Mouse (Mus musculus) megakaryocyte-erythroid progenitor cell, adult 5-6 weeks (primary cell): ENCODE measurements around the gene Pm20d2. TPM values are rescaled to one million over a fixed set of nuclear protein-coding genes. Genes with fewer than 3 reads are reported as not detected.
A peak's percentile ranks its signal among the peaks of the same experiment; 100 is the strongest.

Source experiments
- ATAC-seq: replicated peaks from 2 replicates; pipeline ENCODE4 v1.8.0; 2016; ENCODE audit warnings: mild to moderate bottlenecking, inconsistent platforms; ENCODE audit not compliant: severe bottlenecking, poor library complexity, low FRiP score, low TSS enrichment
- total RNA-seq, 2 experiments: library from RNA; stranded (forward) in 1 of 2; stranded (reverse) in 1 of 2; fragments of 200-1000, 215-1000 nt in 1 of 2; fragments of >200 nt in 1 of 2; fragmentation: Nextera tagmentation in 1 of 2; gene quantifications; 2 replicates each; pipeline ENCODE4 v1.2.3; 2014 to 2017

Pm20d2 gene
- total RNA-seq (2014; fragmentation: Nextera tagmentation) = 1.2 and 4.1 TPM in 2 replicates
- total RNA-seq (2017) = 0.42 and 1.5 TPM in 2 replicates

GRCm38 (mm10) chr4:33189735-33190036 lies at the start of gene Pm20d2:
TSS of gene Pm20d2 (minus strand) at chr4:33189737.
- ATAC-seq = no peak

- no peak for ATAC-seq
Measured at GRCm38 (mm10) chr4:33230881-33231280, 41.3 kb upstream of the Pm20d2 start.

GRCm38 (mm10) chr4:33229639-33230038 lies 40.1 kb upstream of the Pm20d2 start:
- no peak for ATAC-seq

DNA sequence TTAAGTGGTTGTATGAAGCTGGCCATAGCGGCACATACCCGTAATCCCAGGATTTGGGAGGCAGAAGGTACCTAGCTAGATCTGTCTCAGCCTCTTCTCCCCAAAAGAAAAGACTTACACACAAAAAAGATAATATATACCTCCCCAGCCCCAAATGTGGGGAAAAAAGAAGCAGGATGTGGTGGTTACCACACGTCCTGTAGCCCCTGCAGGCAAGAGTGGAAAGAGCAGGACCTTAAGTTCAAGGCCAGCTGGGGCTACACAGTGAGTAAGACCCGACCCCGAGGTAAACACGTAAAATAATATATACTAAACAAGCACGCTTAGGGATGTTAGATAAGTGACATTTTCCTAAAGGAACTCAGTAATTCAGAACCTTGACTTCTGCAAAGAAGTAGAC lies 37.6 kb upstream of the Pm20d2 start:
- ATAC-seq = no peak

- ATAC-seq = peak; percentile 50; the same call in 1 of the 2 replicates
Measured at GRCm38 (mm10) chr4:33224003-33224675, 34.6 kb upstream of the Pm20d2 start.

DNA sequence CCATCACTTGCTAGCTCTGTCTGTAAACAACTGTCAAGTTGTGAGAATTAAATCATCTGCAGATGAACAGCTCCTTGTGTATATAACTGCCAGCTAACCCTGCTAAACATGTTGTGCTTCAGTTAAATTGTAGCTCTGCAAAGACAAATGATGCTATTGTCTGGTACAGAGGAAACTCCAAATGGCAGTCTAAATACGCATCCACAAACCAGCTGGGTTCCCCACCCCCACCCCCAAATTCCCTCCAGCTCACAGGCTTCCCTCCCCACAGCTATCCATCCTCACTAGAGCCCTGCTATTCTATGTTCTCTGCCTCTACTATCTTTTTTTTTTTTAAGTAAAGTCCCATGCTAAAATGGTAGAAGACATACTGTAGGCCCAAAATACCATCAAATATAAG lies 32.3 kb upstream of the Pm20d2 start:
- ATAC-seq = no peak

DNA sequence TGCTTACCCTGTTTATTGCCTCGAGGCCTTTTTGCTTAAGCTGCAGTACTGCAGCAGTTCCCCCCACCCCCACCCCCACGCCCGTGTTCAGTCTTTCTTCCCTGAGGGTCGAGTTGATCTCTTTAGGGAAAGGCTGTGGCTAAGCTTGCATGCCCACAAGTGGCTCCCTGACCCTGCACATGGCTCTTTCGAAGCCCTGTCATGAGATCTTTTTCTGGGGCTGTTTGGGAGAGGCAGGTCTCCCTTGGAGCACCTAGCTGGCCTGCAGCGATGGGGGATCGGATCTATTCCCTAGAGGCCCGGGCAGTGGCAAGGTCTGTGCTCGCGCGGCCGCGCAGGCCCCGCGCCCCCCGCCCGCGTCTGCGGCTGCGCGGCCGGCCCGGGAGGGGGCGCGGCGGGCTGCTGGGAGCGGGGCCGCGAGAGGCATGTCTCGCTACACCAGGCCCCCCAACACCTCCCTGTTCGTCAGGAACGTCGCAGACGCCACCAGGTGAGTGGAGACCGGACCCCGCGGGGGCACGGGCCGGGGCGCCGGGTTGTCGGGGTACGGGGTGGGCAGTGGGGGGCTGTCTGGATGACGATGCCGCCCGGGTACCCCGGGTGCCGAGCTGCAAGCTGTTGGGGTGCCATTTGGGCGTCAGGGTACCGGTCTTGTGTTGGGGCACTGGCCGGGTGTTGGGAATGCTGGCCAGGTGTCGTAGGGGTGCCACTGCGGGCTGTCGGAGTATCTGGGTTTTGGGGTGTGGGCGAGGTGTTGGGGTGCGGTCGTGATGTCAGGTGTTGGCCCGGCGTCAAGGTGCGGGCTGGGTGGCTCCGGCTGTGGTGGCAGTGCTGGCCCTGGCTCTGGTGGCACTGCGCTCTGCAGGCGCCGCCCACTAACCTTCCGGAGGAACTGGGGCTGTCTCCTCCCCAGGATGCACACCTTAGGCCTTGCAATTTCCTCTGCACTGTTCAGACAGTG lies 19.6 kb upstream of the Pm20d2 start, which contains the start of gene Srsf12:
Gene Srsf12, plus strand, starts transcription at position 111 of the 961 bp plus-strand sequence.
- ATAC-seq = peak; percentile 72

- no peak for ATAC-seq
Measured at GRCm38 (mm10) chr4:33207551-33207950, 18.0 kb upstream of the Pm20d2 start.

GRCm38 (mm10) chr4:33204682-33205081 lies 15.1 kb upstream of the Pm20d2 start:
- peak; percentile 83 for ATAC-seq

DNA sequence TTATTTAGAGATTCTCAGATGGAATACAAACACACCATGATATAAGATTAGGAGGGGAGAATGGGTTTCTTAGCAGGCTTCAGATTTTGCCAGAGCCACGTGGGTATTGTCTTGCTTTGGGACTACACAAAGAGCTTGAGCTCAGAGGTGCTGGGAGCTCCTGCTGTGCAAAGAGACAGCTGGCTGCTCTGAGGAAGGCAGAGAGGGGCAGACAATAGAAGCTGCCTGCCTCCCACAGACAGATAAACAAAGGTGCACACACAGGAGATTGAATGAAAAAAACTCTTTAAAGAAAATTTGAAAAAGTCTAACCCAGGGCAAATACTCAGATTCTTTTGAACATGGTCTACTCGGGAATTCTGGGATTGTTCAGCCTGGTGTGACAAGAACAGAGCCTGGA lies 8.6 kb upstream of the Pm20d2 start:
- no peak for ATAC-seq

DNA sequence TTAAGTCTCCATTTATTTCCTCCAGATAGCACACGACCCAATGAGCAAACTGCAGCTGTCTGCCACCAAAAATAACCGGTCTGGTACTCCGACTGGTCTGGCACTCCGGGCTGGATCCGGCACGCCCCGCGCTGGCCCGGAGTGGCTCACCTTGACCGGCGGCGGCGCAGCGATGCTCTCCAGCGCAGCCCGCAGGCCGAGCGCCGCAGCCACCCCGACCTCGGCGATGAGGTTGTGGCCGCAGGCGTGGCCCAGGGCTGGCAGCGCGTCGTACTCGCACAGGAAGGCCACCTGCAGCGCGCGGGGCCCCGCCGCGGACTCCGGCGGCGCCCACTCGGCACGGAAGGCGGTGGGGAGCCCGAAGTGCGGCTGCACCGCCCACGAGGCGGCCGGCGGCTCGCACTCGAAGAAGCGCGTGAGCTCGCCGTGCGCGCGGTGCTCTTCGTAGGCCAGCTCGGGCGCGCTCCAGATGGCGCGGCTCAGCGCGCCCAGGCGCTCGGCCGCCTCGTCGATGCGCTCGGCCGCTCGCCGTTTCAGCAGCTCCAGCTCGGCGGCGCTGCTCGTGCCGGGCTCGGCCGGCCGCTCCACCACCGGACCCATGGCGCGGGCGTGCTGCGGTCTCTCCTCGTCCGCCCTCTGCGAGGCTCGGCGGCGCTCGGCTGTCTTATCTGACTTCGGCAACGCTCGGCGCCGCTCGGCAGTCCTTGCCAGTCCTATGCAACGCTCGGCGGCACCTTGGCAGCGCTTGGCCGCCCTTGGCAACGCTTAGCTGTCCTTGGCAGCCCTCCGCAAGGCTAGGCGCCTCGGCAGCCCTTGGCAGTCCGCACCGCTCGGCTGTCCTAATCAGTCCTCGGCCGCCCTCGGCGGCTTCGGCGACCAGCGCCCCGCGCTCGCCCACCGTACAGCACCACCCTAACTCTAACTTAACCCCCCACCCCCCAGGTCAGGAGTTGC lies 479 bp downstream of the Pm20d2 start:
- ATAC-seq = peak; percentile 97

DNA sequence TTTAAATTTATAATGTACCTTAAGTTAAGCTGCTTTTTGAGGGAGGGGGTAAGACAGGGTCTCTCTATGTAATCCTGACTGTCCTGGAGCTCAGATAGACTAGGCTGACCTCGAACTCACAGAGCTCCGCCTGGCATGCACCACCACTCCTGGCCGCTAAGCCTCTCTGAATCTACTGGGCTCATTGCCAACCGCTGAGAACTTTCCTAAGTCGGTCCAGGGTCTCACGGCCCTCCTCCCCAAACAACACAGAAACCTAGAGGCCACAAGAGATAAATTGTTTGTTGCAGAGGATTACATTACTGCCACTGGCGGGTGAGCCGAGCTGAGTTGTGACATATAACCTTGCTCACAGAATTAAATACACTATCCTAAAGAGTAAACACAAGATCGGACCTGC lies 1.4 kb downstream of the Pm20d2 start:
- ATAC-seq = peak; percentile 38

DNA sequence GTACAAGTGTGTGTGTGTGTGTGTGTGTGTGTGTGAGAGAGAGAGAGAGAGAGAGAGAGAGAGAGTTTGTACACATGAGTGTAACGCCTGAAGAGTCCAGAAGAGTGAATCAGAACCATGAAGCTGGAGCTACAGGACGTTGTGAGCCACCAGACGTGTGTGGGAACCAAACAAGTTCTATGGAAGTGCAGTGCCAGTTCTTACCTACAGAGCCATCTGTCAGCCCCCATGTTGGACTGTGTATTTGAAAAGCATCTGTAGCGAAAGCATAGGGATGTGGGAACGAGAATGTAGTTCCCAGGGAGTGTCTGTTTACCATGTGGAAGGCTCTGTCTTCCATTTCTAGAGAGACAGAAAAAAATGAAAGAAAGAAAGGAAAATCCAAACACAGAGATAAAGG lies 6.1 kb downstream of the Pm20d2 start:
- no peak for ATAC-seq

DNA sequence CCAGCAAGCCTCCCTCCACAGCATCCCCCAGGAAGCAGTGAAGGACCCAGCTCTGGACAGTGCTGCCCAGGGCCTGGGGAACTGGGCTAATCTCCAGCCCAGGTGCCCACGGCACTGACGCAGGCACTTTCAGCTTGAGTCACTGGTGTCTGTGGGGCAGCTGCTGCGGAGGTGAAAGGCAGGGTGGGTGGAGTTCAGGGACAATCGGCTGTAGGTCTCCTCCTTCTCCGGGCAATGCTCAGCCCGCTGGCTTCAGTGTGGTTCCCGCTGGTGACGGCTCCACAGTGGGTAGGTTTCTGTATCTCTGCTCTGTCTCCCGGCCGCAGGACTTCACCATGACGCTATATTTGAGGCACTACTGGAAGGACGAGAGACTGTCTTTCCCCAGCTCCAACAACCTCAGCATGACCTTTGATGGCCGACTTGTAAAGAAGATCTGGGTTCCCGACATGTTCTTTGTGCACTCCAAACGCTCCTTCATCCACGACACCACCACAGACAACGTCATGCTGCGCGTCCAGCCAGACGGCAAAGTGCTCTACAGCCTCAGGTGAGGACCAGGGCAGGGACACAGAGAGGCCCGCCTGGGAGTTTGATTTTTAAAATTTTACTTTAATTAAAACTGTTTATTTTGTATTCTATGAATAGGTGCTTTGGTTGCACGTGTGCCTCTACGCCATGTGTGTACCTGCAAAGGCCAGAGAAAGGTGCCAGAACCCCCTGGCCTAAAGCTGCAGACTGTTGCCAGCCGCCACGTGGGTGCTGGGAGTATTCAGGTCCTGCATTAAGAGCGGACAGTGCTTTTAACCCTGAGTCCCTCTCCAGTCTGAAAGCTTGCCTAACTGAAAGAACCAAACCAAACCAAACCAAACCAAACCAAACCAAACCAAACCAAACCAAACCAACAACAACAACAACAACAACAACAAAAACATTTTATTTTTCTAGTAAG lies 37.2 kb downstream of the Pm20d2 start:
- ATAC-seq = no peak

- ATAC-seq = no peak
Measured at GRCm38 (mm10) chr4:33149150-33149549, 40.4 kb downstream of the Pm20d2 start.

DNA sequence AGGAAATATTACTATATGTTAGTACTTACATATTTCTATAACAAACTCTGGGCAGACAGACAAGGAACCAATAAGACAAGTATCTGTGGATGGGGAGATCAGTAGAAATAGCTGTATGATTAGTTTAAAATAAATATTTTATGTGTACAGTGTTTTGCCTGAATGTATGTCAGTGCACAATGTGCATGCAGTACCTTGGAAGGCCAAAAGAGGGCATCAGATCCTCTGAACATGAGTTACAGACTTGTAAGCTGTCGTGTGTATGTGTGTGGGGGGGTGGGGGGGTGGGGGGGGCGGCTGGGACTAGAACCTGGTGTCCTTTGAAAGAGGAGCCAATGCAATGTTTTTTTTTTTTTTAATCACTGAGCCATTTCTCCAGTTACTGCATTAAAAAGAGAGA lies 41.7 kb downstream of the Pm20d2 start:
- 0 out of 2 replicates have a peak, but pooled peaks have one; percentile 61 for ATAC-seq

DNA sequence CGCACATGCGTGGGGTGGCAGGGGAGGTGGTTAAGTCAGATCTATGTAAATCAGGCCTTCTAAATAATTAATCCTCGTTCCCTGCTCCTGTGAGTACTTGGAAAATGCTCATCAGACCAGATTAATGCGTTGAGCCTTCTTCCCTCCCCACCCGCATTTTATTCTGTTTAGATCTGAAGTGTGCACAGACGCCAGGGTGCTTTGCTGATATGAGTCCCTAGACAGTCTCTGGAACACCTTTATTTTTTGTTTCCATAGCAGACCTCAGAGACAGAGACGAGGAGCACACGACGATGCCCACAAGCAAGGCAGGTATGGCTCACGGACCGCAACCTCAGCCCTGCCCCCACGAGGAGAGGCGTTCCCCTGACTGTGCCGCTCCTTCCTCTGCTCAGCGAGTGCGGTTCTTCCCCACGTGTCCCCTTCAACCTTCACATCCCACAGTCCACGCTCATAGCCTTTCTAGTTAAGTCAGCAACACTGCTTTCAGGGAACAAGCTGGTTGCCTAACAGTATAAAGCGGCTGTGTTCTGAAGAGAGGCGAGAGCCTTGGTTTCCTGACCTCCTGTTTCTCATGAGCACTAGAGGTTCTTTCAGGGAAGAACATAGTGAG lies 42.8 kb downstream of the Pm20d2 start:
- ATAC-seq = no peak

- no peak for ATAC-seq
Measured at GRCm38 (mm10) chr4:33132221-33132620, 57.3 kb downstream of the Pm20d2 start, which contains the start of gene Gabrr1. TSS of gene Gabrr1 (plus strand) at chr4:33132521.
